Mouse (Mus musculus) neural tube, embryonic 12.5 days (tissue): Measurements from ENCODE around the gene A930009A15Rik. TPM values are rescaled to one million over a fixed set of nuclear protein-coding genes. Genes with fewer than 3 reads are reported as not detected.

Experiments
- ATAC-seq: fragments of 200-750 bp; cut with Nextera tagmentation; 2 replicates; pipeline ENCODE4 v1.8.0; 2017; ENCODE audit warnings: low read depth, mild to moderate bottlenecking, moderate TSS enrichment, moderate library complexity; ENCODE audit not compliant: low FRiP score
- H3K27ac ChIP-seq: fragments of 300-500 bp; sonication (generic); 2 replicates; pipeline ENCODE4 v1.5.1; 2016
- H3K27me3 ChIP-seq: fragments of 300-500 bp; sonication (generic); replicated peaks from 2 replicates; pipeline ENCODE4 v1.6.1; 2016; ENCODE audit warnings: mild to moderate bottlenecking
- H3K36me3 ChIP-seq: fragments of 300-500 bp; sonication (generic); 2 replicates; pipeline ENCODE4 v1.6.1; 2016; ENCODE audit warnings: mild to moderate bottlenecking
- H3K4me1 ChIP-seq: fragments of 300-500 bp; sonication (generic); 2 replicates; pipeline ENCODE4 v1.6.1; 2016
- H3K4me2 ChIP-seq: fragments of 300-500 bp; sonication (generic); replicated peaks from 2 replicates; pipeline ENCODE4 v1.6.1; 2016; ENCODE audit warnings: mild to moderate bottlenecking
- H3K4me3 ChIP-seq: fragments of 300-500 bp; sonication (generic); 2 replicates; pipeline ENCODE4 v1.5.1; 2016
- H3K9ac ChIP-seq: fragments of 300-500 bp; sonication (generic); 2 replicates; pipeline ENCODE4 v1.6.1; 2016; ENCODE audit warnings: mild to moderate bottlenecking
- H3K9me3 ChIP-seq: fragments of 300-500 bp; sonication (generic); 2 replicates; pipeline ENCODE4 v1.6.1; 2016; ENCODE audit warnings: mild to moderate bottlenecking
- WGBS: fragments of 180-500 bp; shearing (Covaris S2); methylation state at CpG from one replicate; pipeline ENCODE4 v1.1.7; 2016; 5-methylcytosine and 5-hydroxymethylcytosine counted together
- polyA plus RNA-seq: library from polyadenylated mRNA; unstranded; fragments of >200 nt; fragmentation: Nextera tagmentation; extraction: Ambion mirVana; gene quantifications from 2 replicates; pipeline ENCODE4 v1.2.1, GENCODE M21; 2016

A930009A15Rik gene
- polyA plus RNA-seq, 1 experiment from 2014 or later = 0.25 TPM

- Histone ChIP-seq H3K27ac (no peak overlapping the region), H3K4me1 (peaks cover 20% of the 10 kb centered on the region), H3K9ac (no peak overlapping the region), H3K36me3 (no peaks in the 10 kb centered on the region), H3K9me3 (no peaks in the 10 kb centered on the region), H3K4me3 (0 out of 2 replicates have a peak overlapping the region, but pooled peaks have one; percentile 9), H3K27me3 (peaks cover 26% of the 10 kb centered on the region), H3K4me2 (peak overlapping the region; percentile 100)
- WGBS = 17% methylated on average over 13 of the region's 14 CpGs
- no peak for ATAC-seq
Measured at GRCm38 (mm10) chr10:115584656-115585055, 14.9 kb downstream of the A930009A15Rik start.

GRCm38 (mm10) chr10:115585491-115586245 lies 15.9 kb downstream of the A930009A15Rik start:
- under 1% methylated on average over 21 of the region's 21 CpGs for WGBS
- Histone ChIP-seq H3K4me1 (peaks cover 19% of the 10 kb centered on the region), H3K36me3 (no peaks in the 10 kb centered on the region), H3K9ac (0 out of 2 replicates have a peak overlapping the region, but pooled peaks have one; percentile 58), H3K27ac (no peak overlapping the region), H3K4me3 (peak overlapping the region; percentile 60), H3K27me3 (peaks cover 26% of the 10 kb centered on the region), H3K4me2 (peak overlapping the region; percentile 100), H3K9me3 (no peaks in the 10 kb centered on the region)
- no peak for ATAC-seq

GRCm38 (mm10) chr10:115586246-115587231 lies 16.8 kb downstream of the A930009A15Rik start:
- H3K36me3 ChIP-seq = no peaks in the 10 kb centered on the region
- peak overlapping the region; percentile 60 for H3K4me3 ChIP-seq
- peak overlapping the region; percentile 100 for H3K4me2 ChIP-seq
- ATAC-seq = peak; percentile 75
- H3K4me1 ChIP-seq = peaks cover 19% of the 10 kb centered on the region
- peaks cover 26% of the 10 kb centered on the region for H3K27me3 ChIP-seq
- no peaks in the 10 kb centered on the region for H3K9me3 ChIP-seq
- peak overlapping the region; percentile 58 for H3K9ac ChIP-seq
- no peak overlapping the region for H3K27ac ChIP-seq
- under 1% methylated on average over 41 of the region's 41 CpGs for WGBS

- H3K27ac ChIP-seq = no peak within 1 kb of the TSS
- peak; percentile 91 for ATAC-seq
- no peaks in the 10 kb centered on the region for H3K36me3 ChIP-seq
- under 1% methylated on average over 47 of the region's 47 CpGs for WGBS
- H3K4me3 ChIP-seq = peak within 1 kb of the TSS; percentile 60
- peaks cover 19% of the 10 kb centered on the region for H3K4me1 ChIP-seq
- no peaks in the 10 kb centered on the region for H3K9me3 ChIP-seq
- H3K27me3 ChIP-seq = peaks cover 26% of the 10 kb centered on the region
- peak within 1 kb of the TSS; percentile 58 for H3K9ac ChIP-seq
- peak within 1 kb of the TSS; percentile 100 for H3K4me2 ChIP-seq
Measured at GRCm38 (mm10) chr10:115587301-115587969, 17.6 kb downstream of the A930009A15Rik start, which contains the start of gene Lgr5. Gene Lgr5, minus strand, starts transcription at chr10:115587780.

DNA sequence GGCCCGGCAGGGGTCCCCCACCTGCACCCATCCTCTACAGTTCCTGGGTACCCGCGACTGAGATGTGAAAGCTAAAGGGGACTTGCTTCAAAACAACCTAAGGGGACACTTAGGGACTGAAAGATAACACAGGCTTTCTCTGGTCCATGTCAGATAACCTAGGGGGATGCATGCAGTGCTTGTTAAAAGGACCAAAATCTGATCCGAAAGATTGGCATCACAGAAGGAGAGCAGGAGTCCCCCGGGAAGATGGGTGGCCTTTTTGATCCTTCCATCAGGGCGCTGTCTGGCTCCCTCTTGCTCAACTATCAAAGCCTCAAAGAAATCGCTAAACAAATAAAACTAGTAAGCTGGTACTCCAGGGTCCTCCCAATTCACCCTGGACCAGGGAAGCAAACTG lies 18.2 kb downstream of the A930009A15Rik start:
- peaks cover 26% of the 10 kb centered on the region for H3K27me3 ChIP-seq
- under 1% methylated on average over 7 of the region's 7 CpGs for WGBS
- H3K9ac ChIP-seq = peak overlapping the region; percentile 58
- H3K4me2 ChIP-seq = peak overlapping the region; percentile 100
- H3K9me3 ChIP-seq = no peaks in the 10 kb centered on the region
- H3K36me3 ChIP-seq = no peaks in the 10 kb centered on the region
- H3K4me3 ChIP-seq = peak overlapping the region; percentile 60
- H3K27ac ChIP-seq = no peak overlapping the region
- peaks cover 19% of the 10 kb centered on the region for H3K4me1 ChIP-seq
- ATAC-seq = peak; percentile 10; the same call in 1 of the 2 replicates

GRCm38 (mm10) chr10:115593221-115593620 lies 23.4 kb downstream of the A930009A15Rik start:
- no peak overlapping the region for H3K4me3 ChIP-seq
- H3K9ac ChIP-seq = no peak overlapping the region
- H3K4me2 ChIP-seq = 0 out of 2 replicates have a peak overlapping the region, but pooled peaks have one; percentile 21
- peaks cover 7% of the 10 kb centered on the region; the same call in 1 of the 2 replicates for H3K27me3 ChIP-seq
- no peaks in the 10 kb centered on the region for H3K9me3 ChIP-seq
- no peak overlapping the region for H3K27ac ChIP-seq
- ATAC-seq = no peak
- WGBS = 40% methylated on average over 11 of the region's 11 CpGs
- H3K36me3 ChIP-seq = no peaks in the 10 kb centered on the region
- no peaks in the 10 kb centered on the region; the same call in 1 of the 2 replicates for H3K4me1 ChIP-seq

- no peaks in the 10 kb centered on the region for H3K9me3 ChIP-seq
- WGBS = 85% methylated on average over 6 of the region's 6 CpGs
- no peak for ATAC-seq
- H3K4me1 ChIP-seq = no peaks in the 10 kb centered on the region
- H3K4me3 ChIP-seq = no peak overlapping the region
- no peak overlapping the region for H3K4me2 ChIP-seq
- no peak overlapping the region for H3K27ac ChIP-seq
- no peaks in the 10 kb centered on the region for H3K36me3 ChIP-seq
- H3K27me3 ChIP-seq = peaks cover 3% of the 10 kb centered on the region; the same call in 1 of the 2 replicates
- no peak overlapping the region for H3K9ac ChIP-seq
Measured at GRCm38 (mm10) chr10:115593651-115594050, 23.9 kb downstream of the A930009A15Rik start.

GRCm38 (mm10) chr10:115595748-115596147 lies 26.0 kb downstream of the A930009A15Rik start:
- no peak overlapping the region for H3K27ac ChIP-seq
- 98% methylated on average over 1 of the region's 1 CpGs for WGBS
- H3K9ac ChIP-seq = no peak overlapping the region

DNA sequence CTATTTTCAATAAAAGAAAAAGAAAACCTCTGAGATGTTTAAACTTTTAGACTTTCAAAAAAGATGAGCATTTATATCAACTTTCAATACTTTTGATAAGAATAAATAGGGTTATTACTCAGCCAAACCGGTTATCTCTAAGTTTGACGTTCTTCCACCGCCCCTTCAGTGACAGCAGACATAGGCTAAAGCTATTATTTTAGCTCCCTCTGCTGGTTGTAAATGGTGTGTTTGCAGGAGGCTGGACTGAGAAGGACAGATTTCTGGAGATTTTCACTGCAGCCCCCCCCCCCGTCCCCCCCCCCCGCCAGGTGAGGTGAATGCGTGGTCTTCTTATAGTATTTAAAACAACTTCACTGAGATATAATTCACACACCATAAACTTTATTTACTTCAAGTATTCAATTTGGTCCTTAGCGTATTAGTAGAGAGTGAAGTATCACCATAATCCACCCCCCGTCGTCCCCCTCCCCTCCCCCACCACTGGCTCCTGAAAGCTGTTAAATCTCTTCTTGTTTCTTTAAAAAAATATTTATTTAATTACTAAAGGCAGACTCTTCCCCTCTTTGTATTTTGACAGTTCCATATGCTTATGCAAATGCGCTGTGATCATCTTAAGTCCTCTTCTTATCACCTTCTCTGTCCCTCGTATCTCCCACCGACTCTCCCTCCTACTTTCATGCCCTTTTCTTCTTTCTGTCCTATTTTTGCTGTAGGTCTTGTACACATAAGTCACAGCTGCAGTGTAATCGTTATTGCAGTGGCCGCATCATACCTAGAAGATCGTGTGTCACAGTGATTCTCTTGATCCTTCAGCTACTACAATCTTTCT lies 47.9 kb downstream of the A930009A15Rik start:
- H3K9ac ChIP-seq = peak overlapping the region; percentile 13; the same call in 1 of the 2 replicates
- WGBS = 16% methylated on average over 14 of the region's 15 CpGs

More at GRCm38 (mm10) chr10:115595748-115596147, 26.0 kb downstream of the A930009A15Rik start:
- ATAC-seq = no peak
- Histone ChIP-seq H3K4me1 (no peaks in the 10 kb centered on the region), H3K36me3 (no peaks in the 10 kb centered on the region), H3K4me2 (no peak overlapping the region), H3K4me3 (no peak overlapping the region), H3K27me3 (no peaks in the 10 kb centered on the region), H3K9me3 (no peaks in the 10 kb centered on the region)

GRCm38 (mm10) chr10:115618288-115618856 lies 48.6 kb downstream of the A930009A15Rik start:
- no peaks in the 10 kb centered on the region for H3K9me3 ChIP-seq
- peak; percentile 63; the same call in 1 of the 2 replicates for ATAC-seq
- peak overlapping the region; percentile 59 for H3K4me2 ChIP-seq
- no peaks in the 10 kb centered on the region for H3K27me3 ChIP-seq
- WGBS = 20% methylated on average over 15 of the region's 15 CpGs
- no peaks in the 10 kb centered on the region for H3K36me3 ChIP-seq
- peak overlapping the region; percentile 22; the same call in 1 of the 2 replicates for H3K4me3 ChIP-seq
- peak overlapping the region; percentile 13; the same call in 1 of the 2 replicates for H3K9ac ChIP-seq
- no peaks in the 10 kb centered on the region; the same call in 1 of the 2 replicates for H3K4me1 ChIP-seq
- no peak overlapping the region for H3K27ac ChIP-seq

More for the DNA sequence above, 47.9 kb downstream of the A930009A15Rik start:
- Histone ChIP-seq H3K27me3 (no peaks in the 10 kb centered on the region), H3K4me2 (peak overlapping the region; percentile 59), H3K27ac (no peak overlapping the region), H3K9me3 (no peaks in the 10 kb centered on the region), H3K4me1 (no peaks in the 10 kb centered on the region; the same call in 1 of the 2 replicates), H3K36me3 (no peaks in the 10 kb centered on the region), H3K4me3 (peak overlapping the region; percentile 22; the same call in 1 of the 2 replicates)
- peak; percentile 88 for ATAC-seq
